Mouse (Mus musculus) E14TG2a.4 (cell line): ENCODE results near the gene Pmm2.

Experiments used
- CTCF ChIP-seq: conservative IDR thresholded peaks from 2 replicates; pipeline ENCODE4 v1.5.1; 2014; ENCODE audit warnings: low read length
- NANOG ChIP-seq: IDR thresholded peaks from 2 replicates; pipeline ENCODE4 v1.6.1; 2014; ENCODE audit warnings: borderline replicate concordance, low read length, mixed read lengths

GRCm38 (mm10) chr16:8655599-8655998, 18.1 kb downstream of the Pmm2 start:
- TF ChIP-seq NANOG (no peak), CTCF (no peak)
